Mouse (Mus musculus): ENCODE data around the gene Ubap1.
A peak's percentile ranks its signal among the peaks of the same experiment; 100 is the strongest.

The Ubap1 gene

DNA sequence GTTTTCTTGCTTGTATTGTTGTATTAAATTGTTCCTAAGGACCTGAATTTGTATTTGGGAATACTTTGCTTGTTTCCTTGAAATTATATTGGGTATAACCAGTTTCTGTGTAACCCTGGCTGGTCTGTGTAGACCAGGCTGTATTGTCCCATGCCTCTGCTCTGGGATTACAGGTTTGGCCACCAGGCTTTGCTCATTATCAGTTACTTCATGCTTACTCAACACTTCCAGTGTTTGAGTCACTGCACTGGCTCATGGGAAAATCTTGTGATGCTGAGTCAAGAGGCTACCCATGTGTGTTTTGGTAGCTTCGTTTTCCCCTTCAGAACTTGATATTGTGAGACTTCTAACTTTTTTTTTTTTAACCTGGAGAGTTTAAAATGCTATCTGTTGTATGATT, 4.5 kb downstream of the Ubap1 start:
- DNase-seq (ENCODE audit: extremely low read depth, low read depth, low spot score) = no peak

DNA sequence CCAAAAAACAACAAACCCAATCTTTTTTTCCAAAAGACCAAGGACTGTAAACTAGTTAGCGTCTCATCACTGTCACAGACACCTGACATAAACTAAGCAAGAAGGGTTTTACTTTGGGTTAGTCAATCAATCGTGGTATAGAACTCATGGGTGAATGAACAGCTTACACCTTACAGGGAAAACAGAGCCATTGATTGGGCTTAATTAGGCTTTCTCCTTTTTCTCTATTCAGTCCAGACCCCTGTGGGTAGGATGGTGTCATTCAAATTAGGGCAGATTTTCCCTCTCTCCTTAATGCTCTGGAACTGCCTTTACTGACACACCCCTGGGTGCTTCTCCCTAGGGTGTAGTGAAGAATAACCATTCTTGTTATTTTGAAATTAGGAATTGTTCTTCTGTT, 8.4 kb downstream of the Ubap1 start:
- DNase-seq (ENCODE audit: extremely low read depth, low read depth, low spot score) = no peak

DNA sequence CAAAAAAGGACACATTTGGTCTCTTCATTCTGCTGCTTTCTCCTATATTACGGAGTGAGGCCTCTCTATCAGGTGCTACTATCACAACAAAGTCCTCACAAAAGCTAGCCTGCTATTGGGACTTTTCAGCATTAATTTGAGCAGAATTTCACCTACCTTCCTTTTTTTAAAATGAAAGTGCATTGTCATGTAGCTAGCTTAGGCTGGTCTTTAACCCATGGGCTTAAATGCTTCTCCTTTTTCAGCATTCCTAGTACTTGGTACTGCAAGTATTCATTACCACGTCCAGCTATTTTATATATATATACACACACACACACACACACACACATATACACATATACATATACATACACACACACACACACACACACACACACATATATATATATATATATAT, 9.9 kb downstream of the Ubap1 start:
- no peak for DNase-seq (ENCODE audit: extremely low read depth, low read depth, low spot score)

DNA sequence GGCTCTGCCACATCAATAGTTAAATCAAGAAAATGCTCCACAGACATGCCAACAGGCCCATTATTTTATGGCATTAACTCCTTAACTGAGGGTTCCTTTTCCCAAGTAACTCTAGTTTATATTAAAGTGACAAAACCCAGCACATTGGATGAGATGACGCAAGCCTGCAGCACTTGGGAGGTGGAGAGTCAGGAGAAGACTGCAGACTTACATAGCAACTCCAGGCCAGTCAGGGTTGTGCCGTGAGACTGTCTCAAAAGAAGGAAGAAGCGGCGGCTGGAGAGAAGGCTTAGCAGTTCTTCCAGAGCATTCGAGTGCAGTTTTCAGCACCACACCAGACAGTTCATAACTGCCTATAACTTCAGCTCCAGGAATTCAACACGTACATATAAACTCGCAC, 10.6 kb downstream of the Ubap1 start:
- DNase-seq (ENCODE audit: extremely low read depth, low read depth, low spot score) = no peak

DNA sequence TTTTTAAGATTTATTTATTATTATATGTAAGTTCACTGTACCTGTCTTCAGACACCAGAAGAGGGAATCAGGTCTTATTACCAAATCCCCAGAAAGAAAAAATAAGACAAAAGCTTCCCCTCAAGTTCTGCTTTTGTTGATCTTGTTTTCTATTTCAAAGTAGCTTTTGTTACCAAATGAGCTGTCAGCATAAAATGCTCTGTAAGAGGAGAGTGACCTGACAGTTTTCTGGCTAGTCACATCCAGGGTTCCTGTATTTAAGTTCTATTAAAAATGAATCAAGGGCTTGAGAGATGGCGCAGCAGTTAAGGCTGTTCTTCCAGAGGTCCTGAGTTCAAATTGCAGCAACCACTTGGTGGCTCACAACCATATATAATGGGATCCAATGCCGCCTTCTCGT, 12.3 kb downstream of the Ubap1 start:
- DNase-seq (ENCODE audit: extremely low read depth, low read depth, low spot score) = no peak

DNA sequence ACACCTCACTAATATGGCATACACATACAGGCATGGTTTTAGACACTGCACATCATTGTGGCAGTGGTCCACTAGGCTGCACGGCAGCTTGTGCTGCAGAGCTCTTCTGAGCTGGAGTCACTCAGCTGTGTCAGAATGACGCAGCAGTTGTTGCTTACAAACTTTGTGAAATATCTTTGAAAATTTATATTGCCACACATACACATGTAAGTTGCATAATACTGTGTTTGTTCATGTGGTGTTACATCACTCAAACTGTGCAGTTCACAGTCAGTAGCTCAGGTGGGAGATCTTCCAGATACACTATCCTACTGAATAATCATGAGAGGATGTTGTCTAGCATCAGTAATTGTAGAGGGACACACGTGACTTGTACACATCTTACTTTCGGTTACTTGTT, 19.4 kb downstream of the Ubap1 start:
- no peak for DNase-seq (ENCODE audit: extremely low read depth, low read depth, low spot score)

DNA sequence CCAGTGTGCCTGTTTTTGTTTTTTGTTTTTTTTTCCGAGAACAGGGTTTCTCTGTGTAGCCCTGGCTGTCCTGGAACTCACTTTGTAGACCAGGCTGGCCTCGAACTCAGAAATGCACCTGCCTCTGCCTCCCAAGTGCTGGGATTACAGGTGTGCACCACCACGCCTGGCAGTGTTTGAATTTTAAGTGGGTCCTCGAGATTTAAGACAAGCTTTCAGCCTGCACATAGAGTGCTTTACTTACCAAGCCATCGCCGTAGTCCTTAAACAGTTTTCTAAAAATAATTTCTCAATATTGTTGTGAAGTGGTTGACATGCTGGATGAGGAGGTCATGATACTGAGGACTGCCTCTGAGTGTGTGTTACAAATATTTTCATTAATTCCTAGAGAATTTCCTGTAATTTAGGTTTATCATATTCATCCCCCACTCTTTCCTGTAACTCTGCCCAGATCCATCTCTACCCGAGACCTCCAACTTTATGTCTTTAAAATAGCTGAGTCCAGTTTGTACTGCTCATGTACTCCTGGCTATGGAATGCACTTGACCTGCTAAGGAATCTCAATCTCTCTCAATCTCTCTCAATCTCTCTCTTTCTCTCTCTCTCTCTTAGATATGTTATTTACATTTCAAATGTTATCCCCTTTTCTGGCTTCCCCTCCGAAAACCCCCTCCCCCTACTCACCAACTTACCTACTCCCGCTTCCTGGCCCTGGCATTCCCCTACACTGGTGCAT, 21.1 kb downstream of the Ubap1 start:
- DNase-seq (ENCODE audit: extremely low read depth, low read depth, low spot score) = no peak

DNA sequence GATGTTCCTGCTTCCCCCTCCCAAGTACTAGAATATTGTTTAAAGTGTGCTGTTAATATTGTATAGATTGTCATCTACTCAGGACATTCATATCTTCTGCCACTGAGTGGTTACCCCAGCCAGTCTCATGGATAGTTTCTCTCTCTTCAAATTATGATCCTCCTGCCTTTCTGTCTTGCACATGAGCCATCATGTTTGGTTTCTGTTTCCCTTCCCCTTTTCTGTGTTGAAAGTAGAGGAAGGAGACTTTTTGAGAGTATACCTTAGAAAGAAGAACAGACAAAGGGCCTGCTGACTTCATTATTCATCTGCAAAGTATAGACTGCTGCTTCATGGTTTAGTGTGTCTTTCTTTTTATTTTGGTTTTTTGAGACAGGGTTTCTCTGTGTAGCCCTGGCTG, 28.8 kb downstream of the Ubap1 start:
- no peak for DNase-seq (ENCODE audit: extremely low read depth, low read depth, low spot score)

DNA sequence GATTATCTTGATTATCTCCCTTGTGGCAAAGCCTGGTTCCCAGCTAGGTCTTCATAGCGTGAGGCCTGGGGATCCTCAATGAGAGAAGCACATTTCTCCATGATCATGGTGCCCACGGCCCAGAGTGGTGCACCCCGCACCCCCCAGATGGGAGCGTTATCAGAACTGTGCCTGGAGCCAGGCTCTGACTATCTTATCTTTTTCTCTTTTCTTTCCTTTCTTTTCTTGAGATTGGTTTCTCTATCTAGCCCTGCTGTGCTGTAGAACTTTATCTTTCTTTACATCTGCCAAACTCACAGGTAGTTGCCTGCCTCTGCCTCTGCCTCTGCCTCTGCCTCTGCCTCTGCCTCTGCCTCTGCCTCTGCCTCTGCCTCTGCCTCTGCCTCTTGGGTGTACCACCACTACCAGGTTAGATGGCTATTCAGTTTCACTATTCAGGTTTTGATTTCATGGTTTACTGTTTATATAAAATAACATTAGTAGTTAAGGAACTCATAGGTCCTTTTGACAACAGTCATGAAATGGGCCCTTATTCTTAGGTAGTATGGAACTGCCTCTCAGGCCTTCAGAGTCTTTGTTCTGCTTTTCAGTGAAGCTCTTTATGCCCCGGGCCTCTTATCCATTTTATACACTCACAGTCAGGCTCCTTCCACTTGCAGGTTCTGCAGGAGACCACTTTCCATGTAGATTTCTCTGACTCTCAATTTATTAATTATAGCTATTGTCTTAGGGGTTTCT, 32.6 kb downstream of the Ubap1 start:
- DNase-seq (ENCODE audit: extremely low read depth, low read depth, low spot score) = no peak

DNA sequence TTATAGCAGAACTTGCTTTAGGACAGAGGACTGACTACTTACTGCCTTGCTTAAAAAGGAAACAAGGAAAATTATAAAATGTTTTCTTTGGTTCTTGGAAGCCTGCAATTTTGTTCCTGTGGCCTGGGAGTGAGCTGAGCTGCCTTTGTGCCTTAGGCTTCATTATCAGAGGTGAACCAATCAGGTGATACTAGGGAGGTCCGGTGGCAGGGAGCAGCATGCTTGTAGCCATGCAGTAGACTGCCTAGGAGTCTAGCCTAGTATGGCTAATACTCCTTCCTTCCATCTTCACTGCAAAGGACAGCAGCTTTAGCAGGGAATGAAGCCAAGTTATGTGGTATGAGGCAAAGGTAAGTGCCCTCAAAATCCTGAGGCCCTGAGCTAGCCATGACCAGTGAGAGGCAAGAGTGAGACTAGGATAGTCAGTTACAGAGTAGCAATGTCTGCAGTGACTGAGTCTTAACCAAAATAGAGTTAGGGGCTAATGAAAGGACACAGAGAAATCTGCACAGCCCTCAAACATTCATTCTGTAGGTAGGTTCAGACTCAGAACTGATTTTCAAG, 37.7 kb downstream of the Ubap1 start:
- DNase-seq (ENCODE audit: extremely low read depth, low read depth, low spot score) = no peak

DNA sequence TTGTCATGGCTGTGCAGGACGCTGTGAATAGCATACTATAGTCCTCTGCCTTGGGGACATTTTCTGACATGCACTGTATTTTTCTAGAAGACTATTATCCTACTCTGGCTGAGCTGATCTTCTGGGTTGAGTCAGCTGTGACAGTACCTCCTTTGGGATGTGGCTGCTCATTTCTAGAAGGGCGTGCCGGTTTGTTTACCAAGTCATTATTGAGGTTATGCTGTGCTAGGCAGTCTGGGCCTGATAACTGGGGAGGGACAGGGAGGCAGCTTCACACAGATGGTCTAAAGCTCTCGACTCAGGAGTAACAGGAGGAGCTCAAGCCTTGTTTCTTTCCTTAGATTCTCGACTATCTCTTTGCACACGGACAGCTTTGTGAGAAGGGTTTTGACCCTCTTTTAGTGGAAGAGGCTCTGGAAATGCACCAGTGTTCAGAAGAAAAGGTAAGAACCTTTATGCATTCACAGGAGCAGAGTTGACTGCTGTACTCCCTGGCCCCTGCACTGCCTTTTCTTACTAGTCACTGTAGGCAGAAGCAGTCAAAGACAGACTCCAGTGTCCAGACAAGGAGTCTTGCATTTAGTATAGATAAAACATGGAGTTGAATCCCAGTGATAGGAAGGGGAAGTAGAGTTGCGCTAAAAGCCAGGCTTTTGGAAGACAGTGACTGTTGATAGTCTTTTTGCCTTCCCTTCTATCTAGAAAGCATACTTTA, 39.1 kb downstream of the Ubap1 start:
- DNase-seq (ENCODE audit: extremely low read depth, low read depth, low spot score) = no peak

DNA sequence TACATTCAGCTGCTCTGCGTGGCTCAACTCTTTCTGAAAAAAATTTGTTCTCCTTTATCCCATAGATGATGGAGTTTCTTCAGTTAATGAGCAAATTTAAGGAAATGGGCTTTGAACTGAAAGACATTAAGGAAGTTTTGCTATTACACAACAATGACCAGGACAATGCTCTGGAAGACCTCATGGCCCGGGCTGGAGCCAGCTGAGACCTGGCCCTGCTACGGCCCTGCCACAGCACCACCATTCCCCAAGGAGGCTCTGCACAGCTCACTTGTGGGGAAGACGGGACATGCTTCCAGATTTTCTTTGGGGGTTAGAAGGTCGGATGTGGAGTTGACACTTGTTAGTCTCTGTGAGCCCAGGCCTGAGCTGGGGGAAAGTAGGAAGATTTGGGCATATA, 39.8 kb downstream of the Ubap1 start:
- no peak for DNase-seq (ENCODE audit: extremely low read depth, low read depth, low spot score)

DNA sequence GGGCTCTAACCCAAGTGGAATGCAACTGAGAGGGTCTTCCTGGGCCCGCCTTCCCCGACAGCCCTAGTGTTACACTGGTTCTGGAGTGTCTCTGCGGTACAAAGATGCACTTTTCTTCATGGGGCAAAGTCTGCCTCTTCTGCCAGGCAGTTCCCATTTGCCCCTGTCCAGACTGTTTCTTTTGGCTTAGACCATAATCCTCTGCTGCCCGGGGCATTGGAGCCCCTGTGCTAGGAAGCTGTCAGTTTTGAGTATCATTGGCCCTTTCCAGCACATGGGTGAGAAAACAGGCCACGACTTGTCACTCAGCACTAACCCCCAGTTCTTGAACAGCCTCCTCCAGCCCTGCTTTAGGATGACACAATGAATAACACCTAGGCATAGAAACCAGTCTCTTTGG, 40.4 kb downstream of the Ubap1 start:
- DNase-seq (ENCODE audit: extremely low read depth, low read depth, low spot score) = peak; percentile 63

DNA sequence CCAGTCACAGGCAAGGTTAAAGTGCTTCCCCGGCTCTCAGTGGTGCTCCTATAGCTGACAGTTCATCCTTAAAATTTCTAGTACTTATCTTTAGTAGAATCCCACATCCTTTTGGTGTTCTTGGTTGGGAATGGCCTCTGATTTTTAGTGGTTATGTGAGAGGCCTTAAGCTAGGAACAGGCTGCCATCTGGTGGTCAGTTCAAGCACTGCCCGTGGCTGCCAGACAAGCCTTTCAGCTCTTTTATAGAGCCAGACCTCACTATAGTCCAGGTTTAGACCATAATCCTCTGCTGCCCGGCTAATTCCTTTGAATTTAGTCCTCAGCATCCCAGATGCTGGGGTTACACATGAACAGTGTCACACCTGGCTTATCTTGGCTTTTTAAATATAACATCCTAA, 41.3 kb downstream of the Ubap1 start:
- DNase-seq (ENCODE audit: extremely low read depth, low read depth, low spot score) = no peak

DNA sequence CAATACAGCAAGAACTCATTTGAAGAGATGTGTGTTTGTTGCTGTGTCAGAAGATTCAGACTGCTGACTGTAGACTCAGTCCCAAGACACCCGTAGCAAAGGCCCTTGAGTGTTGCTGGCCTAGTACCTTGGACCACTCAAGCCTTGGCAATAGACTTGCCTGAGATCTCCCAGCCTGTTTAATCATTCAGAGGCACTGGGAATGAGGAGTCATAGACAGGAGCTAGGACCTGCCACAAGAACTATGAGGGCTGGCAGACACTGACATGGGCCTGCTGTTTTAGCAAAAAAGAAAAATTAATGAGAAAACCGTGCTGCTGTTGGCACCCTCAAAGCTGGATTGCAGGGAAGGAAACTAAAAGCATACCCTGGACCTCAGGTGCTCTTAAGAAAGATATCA, 42.2 kb downstream of the Ubap1 start:
- no peak for DNase-seq (ENCODE audit: extremely low read depth, low read depth, low spot score)

DNA sequence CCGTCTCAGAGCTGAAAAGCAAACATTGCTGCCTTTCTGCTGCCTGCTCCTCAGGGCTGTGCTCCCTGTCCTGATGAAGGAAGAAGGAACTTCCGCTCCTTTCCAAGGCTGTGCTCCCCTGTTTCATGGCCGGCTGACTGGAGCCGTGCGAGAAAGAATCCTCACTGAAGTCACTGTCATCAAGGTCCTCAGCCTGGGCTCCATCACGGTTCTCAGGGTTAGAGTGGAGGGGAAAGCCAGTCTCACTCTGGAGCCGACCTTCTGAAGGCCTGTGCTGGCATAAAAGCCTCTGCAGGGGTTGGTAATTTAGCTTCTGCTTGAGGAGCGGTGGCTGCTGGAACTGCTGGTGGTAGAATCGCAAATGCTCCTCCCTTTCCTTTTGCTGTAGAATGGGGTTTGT, 45.9 kb downstream of the Ubap1 start:
- DNase-seq (ENCODE audit: extremely low read depth, low read depth, low spot score) = no peak

DNA sequence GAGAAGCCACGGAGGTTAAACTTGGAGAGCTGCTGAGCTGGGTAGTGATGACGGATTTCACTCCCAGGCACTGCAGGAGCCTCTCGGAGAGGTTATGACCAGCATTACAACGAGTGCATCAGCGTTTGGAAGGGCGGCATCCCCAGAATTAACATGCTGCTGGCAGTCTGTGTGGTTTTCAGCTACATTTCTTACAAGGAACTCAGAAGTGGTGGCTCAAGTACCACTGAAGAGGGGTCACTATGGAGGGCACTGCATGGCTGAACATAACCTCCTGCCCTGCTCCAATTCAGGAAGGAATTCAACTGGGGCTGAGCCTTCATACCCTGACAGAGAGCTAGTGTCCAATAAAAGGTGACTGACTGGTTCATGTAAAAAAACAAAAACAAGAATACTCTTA, 49.6 kb downstream of the Ubap1 start:
- no peak for DNase-seq (ENCODE audit: extremely low read depth, low read depth, low spot score)

DNA sequence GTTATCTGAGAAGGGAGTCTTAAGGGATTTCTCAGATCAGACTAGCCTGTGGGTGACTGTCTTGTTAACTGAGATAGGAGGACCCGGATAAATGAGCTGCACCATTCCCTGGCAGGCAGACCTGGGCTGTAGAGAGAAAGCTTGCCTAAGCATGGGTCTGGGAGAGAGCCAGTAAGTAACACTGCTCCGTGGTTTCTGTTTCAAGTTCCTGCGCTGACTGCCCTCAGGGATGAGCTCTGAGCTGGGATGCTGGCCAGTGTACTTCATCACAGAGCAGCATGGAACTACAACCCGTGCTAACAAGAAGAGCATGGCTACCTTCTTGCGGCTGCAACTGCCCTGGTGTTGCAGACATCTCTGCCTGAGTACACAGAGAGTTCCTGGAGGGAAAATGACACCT, 51.1 kb downstream of the Ubap1 start:
- DNase-seq (ENCODE audit: extremely low read depth, low read depth, low spot score) = peak; percentile 69

DNA sequence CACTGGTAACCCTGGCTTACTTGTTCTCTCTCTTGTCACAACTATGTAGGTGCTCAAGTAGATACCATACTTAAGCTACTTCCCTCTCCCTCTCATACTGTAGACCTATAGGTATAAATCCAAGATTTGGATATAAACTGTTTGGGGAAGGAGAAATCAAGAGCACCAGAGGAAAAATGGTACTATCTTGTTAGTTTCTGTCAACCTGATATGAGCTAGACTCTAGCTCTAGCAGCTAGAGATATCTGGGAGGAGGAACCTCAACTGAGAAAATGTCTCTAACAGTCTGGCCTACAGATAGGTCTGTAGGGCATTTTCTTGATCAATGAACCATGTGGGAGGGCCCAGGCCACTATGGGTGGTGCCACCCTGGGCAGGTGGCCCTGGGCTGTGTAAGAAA, 52.4 kb downstream of the Ubap1 start:
- no peak for DNase-seq (ENCODE audit: extremely low read depth, low read depth, low spot score)

DNA sequence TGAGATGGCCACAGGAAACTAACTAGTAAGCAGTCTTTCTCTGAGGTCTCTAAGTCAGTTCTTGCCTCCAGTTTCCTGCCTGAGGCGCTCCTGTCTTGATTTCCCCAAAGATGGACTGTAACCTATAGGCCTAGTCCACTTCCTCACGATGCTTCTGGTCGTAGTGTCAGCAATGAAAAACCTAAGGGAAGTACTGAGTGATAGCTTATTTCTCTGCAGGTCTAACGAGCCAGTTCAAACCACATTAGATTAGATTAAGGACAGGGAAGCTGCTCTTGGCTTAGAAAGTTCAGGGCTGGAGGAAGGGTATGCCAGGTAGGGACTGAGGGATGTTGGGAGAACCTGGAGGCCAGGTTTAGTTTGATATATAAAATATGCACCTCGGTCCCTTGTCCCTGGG, 52.8 kb downstream of the Ubap1 start:
- DNase-seq (ENCODE audit: extremely low read depth, low read depth, low spot score) = no peak

DNA sequence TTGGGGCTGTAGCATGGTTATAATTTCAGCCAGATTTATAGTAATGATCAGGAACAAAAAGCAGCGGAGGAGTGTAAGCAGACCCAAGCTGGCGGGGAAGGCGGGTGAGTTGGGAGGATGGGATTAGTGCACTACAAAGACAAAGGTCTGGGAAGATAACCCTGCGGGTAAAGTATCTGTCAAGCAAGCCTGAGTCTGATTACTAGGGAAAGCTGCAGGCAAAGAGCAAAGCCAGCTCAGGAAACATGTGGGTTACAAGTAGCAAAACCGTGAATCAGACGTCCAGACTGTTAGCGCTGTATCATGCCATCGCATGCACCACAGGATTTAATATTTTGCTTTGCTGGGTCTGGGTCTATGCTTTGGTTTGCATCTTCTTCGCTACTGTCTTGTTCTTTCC, 57.8 kb downstream of the Ubap1 start:
- DNase-seq (ENCODE audit: extremely low read depth, low read depth, low spot score) = no peak

DNA sequence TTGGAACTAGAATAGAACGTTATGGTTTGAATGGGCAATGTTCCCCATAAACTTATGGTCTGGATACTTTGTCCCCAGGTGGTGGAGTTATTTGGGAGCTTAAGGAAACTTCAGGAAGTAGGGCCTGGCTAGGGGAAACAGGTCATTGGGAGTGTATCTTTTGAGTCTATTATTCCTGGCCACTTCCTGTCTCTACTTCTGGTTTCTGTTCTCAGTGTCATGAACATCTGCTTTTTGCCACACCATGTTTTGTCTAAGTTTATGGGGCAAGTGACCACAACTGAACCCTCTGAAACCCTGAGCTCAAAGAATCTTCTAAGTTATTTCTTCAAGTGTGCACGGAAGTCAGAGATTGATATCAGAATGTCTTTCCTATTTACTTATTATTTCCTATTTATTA, 58.6 kb downstream of the Ubap1 start:
- no peak for DNase-seq (ENCODE audit: extremely low read depth, low read depth, low spot score)
